Mouse (Mus musculus): ENCODE data around the gene Vgll2. TPM values are rescaled to one million over a fixed set of nuclear protein-coding genes. Genes with fewer than 3 reads are reported as not detected.

The Vgll2 gene
- polyA plus RNA-seq (2012; ENCODE audit: insufficient read depth, low replicate concordance): not detected in 2 replicates

GRCm38 (mm10) chr10:52022413-52023212 is at the start of gene Vgll2:
Gene Vgll2, plus strand, starts transcription at chr10:52022502.
- Histone ChIP-seq H3K4me3 (replicated peaks) (peak within 1 kb of the TSS; percentile 77), H3K9me3 (peaks cover 11% of the 10 kb centered on the region; the same call in 1 of the 2 replicates), H3K4me1 (peaks cover 14% of the 10 kb centered on the region), H3K27me3 (replicated peaks) (peaks cover 73% of the 10 kb centered on the region), H3K36me3 (replicated peaks; ENCODE audit: low read length) (no peaks in the 10 kb centered on the region)
- TF ChIP-seq FLI1 (IDR thresholded peaks at IDR 0.05; ENCODE audit: low read length): no peak
- TF ChIP-seq GATA1 (IDR thresholded peaks at IDR 0.05; ENCODE audit: borderline replicate concordance, low read length): no peak

GRCm38 (mm10) chr10:51975137-51975536 is 47.2 kb upstream of the Vgll2 start:
- Histone ChIP-seq H3K27me3 (replicated peaks) (no peaks in the 10 kb centered on the region), H3K36me3 (replicated peaks; ENCODE audit: low read length) (no peaks in the 10 kb centered on the region), H3K4me3 (replicated peaks) (no peak overlapping the region), H3K4me1 (no peaks in the 10 kb centered on the region), H3K9me3 (no peaks in the 10 kb centered on the region)
- TF ChIP-seq GATA1 (IDR thresholded peaks at IDR 0.05; ENCODE audit: borderline replicate concordance, low read length) (no peak), FLI1 (IDR thresholded peaks at IDR 0.05; ENCODE audit: low read length) (no peak)

GRCm38 (mm10) chr10:51975587-51975986 is 46.7 kb upstream of the Vgll2 start:
- Histone ChIP-seq H3K4me1 (no peaks in the 10 kb centered on the region), H3K4me3 (replicated peaks) (no peak overlapping the region), H3K27me3 (replicated peaks) (no peaks in the 10 kb centered on the region), H3K36me3 (replicated peaks; ENCODE audit: low read length) (no peaks in the 10 kb centered on the region), H3K9me3 (no peaks in the 10 kb centered on the region)
- TF ChIP-seq GATA1 (IDR thresholded peaks at IDR 0.05; ENCODE audit: borderline replicate concordance, low read length): no peak
- no peak for TF ChIP-seq FLI1 (IDR thresholded peaks at IDR 0.05; ENCODE audit: low read length)

- no peaks in the 10 kb centered on the region for H3K9me3 ChIP-seq
These were observed 40.7 kb upstream of the Vgll2 start for GRCm38 (mm10) chr10:51981651-51982050.

GRCm38 (mm10) chr10:51982395-51982794 is 39.9 kb upstream of the Vgll2 start:
- Histone ChIP-seq H3K27me3 (replicated peaks) (no peaks in the 10 kb centered on the region), H3K4me1 (no peaks in the 10 kb centered on the region), H3K36me3 (replicated peaks; ENCODE audit: low read length) (no peaks in the 10 kb centered on the region), H3K9me3 (no peaks in the 10 kb centered on the region), H3K4me3 (replicated peaks) (no peak overlapping the region)
- TF ChIP-seq GATA1 (IDR thresholded peaks at IDR 0.05; ENCODE audit: borderline replicate concordance, low read length) (no peak), FLI1 (IDR thresholded peaks at IDR 0.05; ENCODE audit: low read length) (no peak)

More at GRCm38 (mm10) chr10:51981651-51982050, 40.7 kb upstream of the Vgll2 start:
- no peaks in the 10 kb centered on the region for H3K4me1 ChIP-seq
- H3K4me3 ChIP-seq (replicated peaks): no peak overlapping the region
- no peaks in the 10 kb centered on the region for H3K36me3 ChIP-seq (replicated peaks; ENCODE audit: low read length)
- TF ChIP-seq FLI1 (IDR thresholded peaks at IDR 0.05; ENCODE audit: low read length) (no peak), GATA1 (IDR thresholded peaks at IDR 0.05; ENCODE audit: borderline replicate concordance, low read length) (no peak)
- no peaks in the 10 kb centered on the region for H3K27me3 ChIP-seq (replicated peaks)

GRCm38 (mm10) chr10:52018471-52018870 is 3.8 kb upstream of the Vgll2 start:
- Histone ChIP-seq H3K27me3 (replicated peaks) (peaks cover 35% of the 10 kb centered on the region), H3K36me3 (replicated peaks; ENCODE audit: low read length) (no peaks in the 10 kb centered on the region), H3K4me3 (replicated peaks) (no peak overlapping the region), H3K9me3 (0 out of 2 replicates have a peak, but pooled peaks cover 4% of the 10 kb centered on the region), H3K4me1 (peaks cover 10% of the 10 kb centered on the region)
- no peak for TF ChIP-seq FLI1 (IDR thresholded peaks at IDR 0.05; ENCODE audit: low read length)
- TF ChIP-seq GATA1 (IDR thresholded peaks at IDR 0.05; ENCODE audit: borderline replicate concordance, low read length): no peak

- TF ChIP-seq FLI1 (IDR thresholded peaks at IDR 0.05; ENCODE audit: low read length) (no peak), GATA1 (IDR thresholded peaks at IDR 0.05; ENCODE audit: borderline replicate concordance, low read length) (no peak)
- Histone ChIP-seq H3K27me3 (replicated peaks) (peaks cover 62% of the 10 kb centered on the region), H3K4me3 (replicated peaks) (no peak overlapping the region), H3K9me3 (peaks cover 11% of the 10 kb centered on the region; the same call in 1 of the 2 replicates), H3K36me3 (replicated peaks; ENCODE audit: low read length) (no peaks in the 10 kb centered on the region), H3K4me1 (peaks cover 10% of the 10 kb centered on the region)
These were observed 1.1 kb upstream of the Vgll2 start for GRCm38 (mm10) chr10:52021231-52021630.

GRCm38 (mm10) chr10:52021736-52022394 is 437 bp upstream of the Vgll2 start:
- H3K9me3 ChIP-seq: peaks cover 11% of the 10 kb centered on the region; the same call in 1 of the 2 replicates
- peaks cover 66% of the 10 kb centered on the region for H3K27me3 ChIP-seq (replicated peaks)

GRCm38 (mm10) chr10:52023213-52024052 is 1.1 kb downstream of the Vgll2 start:
- Histone ChIP-seq H3K36me3 (replicated peaks; ENCODE audit: low read length) (no peaks in the 10 kb centered on the region), H3K4me3 (replicated peaks) (no peak overlapping the region), H3K9me3 (peaks cover 11% of the 10 kb centered on the region; the same call in 1 of the 2 replicates), H3K27me3 (replicated peaks) (peaks cover 82% of the 10 kb centered on the region), H3K4me1 (peaks cover 14% of the 10 kb centered on the region)
- no peak for TF ChIP-seq FLI1 (IDR thresholded peaks at IDR 0.05; ENCODE audit: low read length)
- no peak for TF ChIP-seq GATA1 (IDR thresholded peaks at IDR 0.05; ENCODE audit: borderline replicate concordance, low read length)

More at GRCm38 (mm10) chr10:52021736-52022394, 437 bp upstream of the Vgll2 start:
- TF ChIP-seq GATA1 (IDR thresholded peaks at IDR 0.05; ENCODE audit: borderline replicate concordance, low read length) (no peak), FLI1 (IDR thresholded peaks at IDR 0.05; ENCODE audit: low read length) (no peak)
- Histone ChIP-seq H3K4me3 (replicated peaks) (peak overlapping the region; percentile 77), H3K4me1 (peaks cover 10% of the 10 kb centered on the region), H3K36me3 (replicated peaks; ENCODE audit: low read length) (no peaks in the 10 kb centered on the region)

Measured in megakaryocyte, embryonic 14.5 days (primary cell).